Mouse (Mus musculus) left cerebral cortex, postnatal 25 days (tissue): ENCODE measurements around the gene Top1. TPM values are rescaled to one million over a fixed set of nuclear protein-coding genes. Genes with fewer than 3 reads are reported as not detected.
"Not testable (repeated sequence)": the region's sequence is repeated elsewhere in the genome, so short reads cannot be mapped to it uniquely, and the experiment has no call there.

Source experiments
- DNase-seq, 2 experiments: peaks; one replicate each; pipeline ENCODE4 v3.0.0; 2022; ENCODE audit warnings: low spot score in 2 of 2, mixed read lengths in 1 of 2
- intact Hi-C: fragments of 180-260 bp; cut with DNase I; formaldehyde crosslinking; loops from one replicate; pipeline ENCODE4 v1.15.1; 2025
- total RNA-seq, 2 experiments: library from RNA; stranded (reverse); gene quantifications; 2 replicates each; pipeline ENCODE4 v1.2.3; 2021

Gene Top1
- total RNA-seq, 2 experiments from 2014 or later, result 83.0 to 85.7 TPM

GRCm38 (mm10) chr2:160628666-160629527, 16.8 kb upstream of the Top1 start:
- no peak for DNase-seq
- intact Hi-C loops, result no loop called here

GRCm38 (mm10) chr2:160629528-160629830, 16.2 kb upstream of the Top1 start:
- intact Hi-C loops, result no loop called here
- no peak for DNase-seq

- intact Hi-C loops, result no loop called here
- no peak for DNase-seq
Measured at GRCm38 (mm10) chr2:160630872-160631597, 14.7 kb upstream of the Top1 start.

- intact Hi-C loops, result no loop called here
- no peak for DNase-seq
Measured at GRCm38 (mm10) chr2:160639911-160640717, 5.6 kb upstream of the Top1 start.

GRCm38 (mm10) chr2:160641176-160641575, 4.5 kb upstream of the Top1 start:
- intact Hi-C loops, result no loop called here
- no peak for DNase-seq

GRCm38 (mm10) chr2:160646144-160646844, 606 bp downstream of the Top1 start:
- intact Hi-C loops, result no loop called here
- DNase-seq, result peak; percentile 45 to 46

GRCm38 (mm10) chr2:160646845-160647178, 1.1 kb downstream of the Top1 start:
- peak in 1 of 2 experiments; percentile 33 for DNase-seq
- intact Hi-C loops, result no loop called here

- DNase-seq, result no peak
- intact Hi-C loops, result no loop called here
Measured at GRCm38 (mm10) chr2:160648097-160648496, 2.4 kb downstream of the Top1 start.

- intact Hi-C loops, result no loop called here
- DNase-seq, result no peak
Measured at GRCm38 (mm10) chr2:160649072-160649471, 3.4 kb downstream of the Top1 start.

- DNase-seq, result no peak
- intact Hi-C loops, result no loop called here
Measured at GRCm38 (mm10) chr2:160651165-160651564, 5.5 kb downstream of the Top1 start.

GRCm38 (mm10) chr2:160653218-160653617, 7.5 kb downstream of the Top1 start:
- no peak for DNase-seq
- intact Hi-C loops, result no loop called here

GRCm38 (mm10) chr2:160655561-160655960, 9.9 kb downstream of the Top1 start:
- DNase-seq, result no peak
- intact Hi-C loops, result no loop called here

GRCm38 (mm10) chr2:160656234-160656633, 10.5 kb downstream of the Top1 start:
- DNase-seq, result no peak
- intact Hi-C loops, result no loop called here

GRCm38 (mm10) chr2:160657801-160658442, 12.2 kb downstream of the Top1 start:
- intact Hi-C loops, result no loop called here
- peak in 1 of 2 experiments; percentile 17 for DNase-seq

GRCm38 (mm10) chr2:160658811-160659210, 13.1 kb downstream of the Top1 start:
- intact Hi-C loops, result no loop called here
- no peak for DNase-seq

GRCm38 (mm10) chr2:160664421-160664820, 18.7 kb downstream of the Top1 start:
- DNase-seq, result no peak
- intact Hi-C loops, result no loop called here

GRCm38 (mm10) chr2:160664986-160665385, 19.3 kb downstream of the Top1 start:
- DNase-seq, intact Hi-C loops: not testable (repeated sequence)

- intact Hi-C loops, result no loop called here
- DNase-seq, result no peak
Measured at GRCm38 (mm10) chr2:160667259-160667658, 21.6 kb downstream of the Top1 start.

- intact Hi-C loops, result no loop called here
- no peak for DNase-seq
Measured at GRCm38 (mm10) chr2:160700271-160700670, 54.6 kb downstream of the Top1 start.
